Mouse (Mus musculus): ENCODE measurements around the gene Heca. TPM values are rescaled to one million over a fixed set of nuclear protein-coding genes. Genes with fewer than 3 reads are reported as not detected.

Gene Heca
- polyA plus RNA-seq, 1 experiment from 2014 or later, result 6.7 TPM

Other genes starting within 250 kb of the Heca start
- gene Cited2, start 224.8 kb downstream of the Heca start, polyA plus RNA-seq (2014; fragmentation: Nextera tagmentation; extraction: Ambion mirVana), result 82.2 and 85.3 TPM in 2 replicates
- gene Txlnb, start 151.8 kb downstream of the Heca start, polyA plus RNA-seq (2014; fragmentation: Nextera tagmentation; extraction: Ambion mirVana), result 1.6 and 1.9 TPM in 2 replicates
- 50.7 and 70.4 TPM in 2 replicates for gene Abracl, start 75.2 kb upstream of the Heca start, polyA plus RNA-seq (2014; fragmentation: Nextera tagmentation; extraction: Ambion mirVana)
- gene Reps1, start 107.8 kb upstream of the Heca start, polyA plus RNA-seq (2014; fragmentation: Nextera tagmentation; extraction: Ambion mirVana), result 22.5 and 25.2 TPM in 2 replicates

Data from hindbrain, embryonic 14.5 days (tissue).